Mouse (Mus musculus) forebrain, embryonic 13.5 days (tissue): Measurements from ENCODE around the gene Tespa1. TPM values are rescaled to one million over a fixed set of nuclear protein-coding genes. Genes with fewer than 3 reads are reported as not detected.
"Not testable (repeated sequence)": the region's sequence is repeated elsewhere in the genome, so short reads cannot be mapped to it uniquely, and the experiment has no call there.

Source experiments
- ATAC-seq: fragments of 200-750 bp; cut with Nextera tagmentation; 2 replicates; pipeline ENCODE4 v1.8.0; 2017
- H3K27ac ChIP-seq: fragments of 300-500 bp; sonication (generic); 2 replicates; pipeline ENCODE4 v1.5.1; 2015; ENCODE audit warnings: inconsistent platforms, mild to moderate bottlenecking, moderate library complexity
- H3K27me3 ChIP-seq: fragments of 300-500 bp; sonication (generic); 2 replicates; pipeline ENCODE4 v1.6.1; 2015; ENCODE audit warnings: mild to moderate bottlenecking, inconsistent platforms
- H3K36me3 ChIP-seq: fragments of 300-500 bp; sonication (generic); 2 replicates; pipeline ENCODE4 v1.6.1; 2015; ENCODE audit warnings: mild to moderate bottlenecking, inconsistent platforms; ENCODE audit not compliant: poor library complexity, severe bottlenecking
- H3K4me1 ChIP-seq: fragments of 300-500 bp; sonication (generic); 2 replicates; pipeline ENCODE4 v1.6.1; 2015; ENCODE audit warnings: inconsistent platforms
- H3K4me2 ChIP-seq: fragments of 300-500 bp; sonication (generic); 2 replicates; pipeline ENCODE4 v1.6.1; 2015; ENCODE audit warnings: inconsistent platforms, mild to moderate bottlenecking, moderate library complexity
- H3K4me3 ChIP-seq: fragments of 300-500 bp; sonication (generic); 2 replicates; pipeline ENCODE4 v1.5.1; 2015; ENCODE audit warnings: mild to moderate bottlenecking, inconsistent platforms
- H3K9ac ChIP-seq: fragments of 300-500 bp; sonication (generic); 2 replicates; pipeline ENCODE4 v1.6.1; 2015; ENCODE audit warnings: mild to moderate bottlenecking, inconsistent platforms
- H3K9me3 ChIP-seq: fragments of 300-500 bp; sonication (generic); replicated peaks from 2 replicates; pipeline ENCODE4 v1.6.1; 2016; ENCODE audit warnings: inconsistent platforms
- WGBS: fragments of 180-500 bp; shearing (Covaris S2); methylation state at CpG from one replicate; pipeline ENCODE4 v1.1.7; 2015; 5-methylcytosine and 5-hydroxymethylcytosine counted together
- polyA plus RNA-seq: library from polyadenylated mRNA; unstranded; fragments of >200 nt; fragmentation: Nextera tagmentation; extraction: Ambion mirVana; gene quantifications from 2 replicates; pipeline ENCODE4 v1.2.1, GENCODE M21; 2015

Tespa1 gene
- polyA plus RNA-seq, 1 experiment from 2014 or later, result not detected

GRCm38 (mm10) chr10:130314110-130314829 lies 8.4 kb upstream of the Tespa1 start:
- ATAC-seq, result no peak
- WGBS, result 79% methylated on average over 2 of the region's 2 CpGs

GRCm38 (mm10) chr10:130315846-130316245 lies 6.8 kb upstream of the Tespa1 start:
- no peak for ATAC-seq
- H3K9ac ChIP-seq, result no peak overlapping the region
- H3K27me3 ChIP-seq, result no peaks in the 10 kb centered on the region
- no peak overlapping the region for H3K4me2 ChIP-seq
- no peaks in the 10 kb centered on the region for H3K9me3 ChIP-seq
- H3K4me3 ChIP-seq, result no peak overlapping the region
- H3K36me3 ChIP-seq, result no peaks in the 10 kb centered on the region
- no peaks in the 10 kb centered on the region for H3K4me1 ChIP-seq
- no peak overlapping the region for H3K27ac ChIP-seq

More at GRCm38 (mm10) chr10:130314110-130314829, 8.4 kb upstream of the Tespa1 start:
- Histone ChIP-seq H3K4me2 (no peak overlapping the region), H3K36me3 (no peaks in the 10 kb centered on the region), H3K27me3 (no peaks in the 10 kb centered on the region), H3K9ac (no peak overlapping the region), H3K9me3 (no peaks in the 10 kb centered on the region), H3K27ac (no peak overlapping the region), H3K4me3 (no peak overlapping the region), H3K4me1 (no peaks in the 10 kb centered on the region)

DNA sequence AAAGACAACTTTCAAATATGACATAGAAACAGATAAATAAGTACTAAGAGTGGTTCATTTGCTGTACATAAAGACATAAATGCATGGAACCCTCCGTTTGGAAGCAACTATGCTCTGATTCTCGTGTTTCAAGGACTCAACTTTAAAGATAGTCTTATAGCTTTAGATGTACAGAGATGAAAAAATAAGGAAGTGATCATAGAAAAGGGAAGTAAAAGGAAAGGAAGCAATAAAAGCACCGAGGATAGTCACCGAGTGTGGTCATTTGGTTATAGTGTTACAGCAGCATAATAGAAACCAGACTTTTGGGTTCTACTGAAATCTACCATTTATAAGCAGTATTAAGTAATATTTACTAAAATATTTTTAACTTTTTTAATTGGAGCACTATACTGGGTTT lies 4.0 kb upstream of the Tespa1 start:
- no peak overlapping the region for H3K27ac ChIP-seq
- H3K4me2 ChIP-seq, result no peak overlapping the region
- WGBS, result 84% methylated on average over 4 of the region's 4 CpGs
- H3K27me3 ChIP-seq, result no peaks in the 10 kb centered on the region
- no peaks in the 10 kb centered on the region for H3K4me1 ChIP-seq
- no peaks in the 10 kb centered on the region for H3K36me3 ChIP-seq
- no peak overlapping the region for H3K9ac ChIP-seq
- H3K9me3 ChIP-seq, result no peaks in the 10 kb centered on the region
- H3K4me3 ChIP-seq, result no peak overlapping the region
- ATAC-seq, result no peak

- H3K4me2 ChIP-seq, result no peak overlapping the region
- no peak overlapping the region for H3K4me3 ChIP-seq
- no peak overlapping the region for H3K27ac ChIP-seq
- no peaks in the 10 kb centered on the region for H3K9me3 ChIP-seq
- H3K27me3 ChIP-seq, result no peaks in the 10 kb centered on the region
- 93% methylated on average over 2 of the region's 2 CpGs for WGBS
- no peak for ATAC-seq
- H3K9ac ChIP-seq, result no peak overlapping the region
- H3K4me1 ChIP-seq, result no peaks in the 10 kb centered on the region
- no peaks in the 10 kb centered on the region for H3K36me3 ChIP-seq
Observed at GRCm38 (mm10) chr10:130320715-130321114, 2.0 kb upstream of the Tespa1 start.

GRCm38 (mm10) chr10:130322062-130322461 lies 608 bp upstream of the Tespa1 start:
- ATAC-seq, result no peak
- no peak overlapping the region for H3K4me3 ChIP-seq
- H3K27me3 ChIP-seq, result no peaks in the 10 kb centered on the region
- H3K9ac ChIP-seq, result no peak overlapping the region
- no peaks in the 10 kb centered on the region for H3K9me3 ChIP-seq
- no peak overlapping the region for H3K27ac ChIP-seq
- no peaks in the 10 kb centered on the region for H3K4me1 ChIP-seq
- H3K36me3 ChIP-seq, result no peaks in the 10 kb centered on the region
- H3K4me2 ChIP-seq, result no peak overlapping the region

DNA sequence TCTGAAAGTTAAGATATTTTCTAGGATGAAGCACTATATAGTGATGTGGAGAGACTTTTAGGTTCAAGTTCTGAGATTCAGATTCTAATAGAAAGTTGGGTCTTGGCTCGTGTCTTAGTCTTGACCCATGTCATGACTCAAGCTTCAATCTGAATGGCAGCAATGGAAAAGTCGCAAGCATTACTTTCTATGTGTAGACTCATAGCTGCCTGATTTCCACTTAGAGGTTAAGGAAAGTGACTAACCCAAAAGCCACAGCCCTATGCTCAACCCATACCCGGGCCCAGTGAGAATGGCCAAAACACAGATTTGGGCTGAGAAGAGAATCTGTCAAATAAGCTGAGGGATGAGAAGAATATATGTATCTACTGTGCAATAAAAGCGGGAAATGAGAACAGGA lies 1.6 kb downstream of the Tespa1 start:
- Histone ChIP-seq H3K27ac (no peak overlapping the region), H3K9me3 (no peaks in the 10 kb centered on the region), H3K4me3 (no peak overlapping the region), H3K36me3 (no peaks in the 10 kb centered on the region), H3K27me3 (no peaks in the 10 kb centered on the region), H3K4me1 (no peaks in the 10 kb centered on the region), H3K4me2 (no peak overlapping the region), H3K9ac (no peak overlapping the region)
- ATAC-seq, result no peak
- 90% methylated on average over 4 of the region's 4 CpGs for WGBS

GRCm38 (mm10) chr10:130330711-130331110 lies 8.0 kb downstream of the Tespa1 start:
- 87% methylated on average over 1 of the region's 1 CpGs for WGBS
- Histone ChIP-seq H3K4me2 (no peak overlapping the region), H3K9ac (no peak overlapping the region), H3K9me3 (no peaks in the 10 kb centered on the region), H3K4me1 (no peaks in the 10 kb centered on the region), H3K27ac (no peak overlapping the region), H3K4me3 (no peak overlapping the region), H3K36me3 (no peaks in the 10 kb centered on the region), H3K27me3 (no peaks in the 10 kb centered on the region)
- no peak for ATAC-seq

- Histone ChIP-seq H3K4me1 (no peaks in the 10 kb centered on the region), H3K4me2 (no peak overlapping the region), H3K27ac (no peak overlapping the region), H3K9me3 (no peaks in the 10 kb centered on the region), H3K27me3 (no peaks in the 10 kb centered on the region), H3K36me3 (no peaks in the 10 kb centered on the region), H3K4me3 (no peak overlapping the region), H3K9ac (no peak overlapping the region)
- ATAC-seq, result no peak
- 96% methylated on average over 1 of the region's 1 CpGs for WGBS
Observed at GRCm38 (mm10) chr10:130336385-130336784, 13.7 kb downstream of the Tespa1 start.

- Histone ChIP-seq H3K27ac (no peak overlapping the region), H3K36me3 (no peaks in the 10 kb centered on the region), H3K4me1 (no peaks in the 10 kb centered on the region), H3K4me3 (no peak overlapping the region), H3K9me3 (no peaks in the 10 kb centered on the region), H3K9ac (no peak overlapping the region), H3K27me3 (no peaks in the 10 kb centered on the region), H3K4me2 (no peak overlapping the region)
- WGBS, result 83% methylated on average over 2 of the region's 2 CpGs
- ATAC-seq, result no peak
Observed at GRCm38 (mm10) chr10:130337581-130337980, 14.9 kb downstream of the Tespa1 start.

DNA sequence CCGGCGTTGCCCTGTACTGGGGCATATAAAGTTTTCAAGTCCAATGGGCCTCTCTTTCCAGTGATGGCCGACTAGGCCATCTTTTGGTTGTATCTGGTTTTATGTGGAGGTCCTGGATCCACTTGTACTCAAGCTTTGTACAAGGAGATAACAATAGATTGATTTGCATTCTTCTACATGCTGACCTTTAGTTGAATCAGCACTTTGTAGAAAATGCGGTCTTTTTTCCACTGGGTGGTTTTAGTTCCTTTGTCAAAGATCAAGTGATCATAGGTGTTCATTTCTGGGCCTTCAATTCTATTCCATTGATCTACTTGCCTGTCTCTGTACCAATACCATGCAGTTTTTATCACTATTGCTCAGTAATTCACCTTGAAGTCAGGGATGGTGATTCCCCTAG lies 17.4 kb downstream of the Tespa1 start:
- H3K9me3 ChIP-seq, H3K4me3 ChIP-seq, H3K27ac ChIP-seq, H3K9ac ChIP-seq, H3K4me2 ChIP-seq, ATAC-seq, H3K27me3 ChIP-seq, H3K4me1 ChIP-seq, H3K36me3 ChIP-seq: not testable (repeated sequence)
- 84% methylated on average over 4 of the region's 4 CpGs for WGBS

- no peaks in the 10 kb centered on the region for H3K27me3 ChIP-seq
- no peak overlapping the region for H3K4me3 ChIP-seq
- ATAC-seq, result no peak
- 92% methylated on average over 1 of the region's 1 CpGs for WGBS
- H3K4me2 ChIP-seq, result no peak overlapping the region
- H3K9me3 ChIP-seq, result no peaks in the 10 kb centered on the region; the same call in 1 of the 2 replicates
- no peak overlapping the region for H3K27ac ChIP-seq
- H3K4me1 ChIP-seq, result no peaks in the 10 kb centered on the region
- H3K36me3 ChIP-seq, result no peaks in the 10 kb centered on the region
- H3K9ac ChIP-seq, result no peak overlapping the region
Observed at GRCm38 (mm10) chr10:130344056-130344455, 21.4 kb downstream of the Tespa1 start.

DNA sequence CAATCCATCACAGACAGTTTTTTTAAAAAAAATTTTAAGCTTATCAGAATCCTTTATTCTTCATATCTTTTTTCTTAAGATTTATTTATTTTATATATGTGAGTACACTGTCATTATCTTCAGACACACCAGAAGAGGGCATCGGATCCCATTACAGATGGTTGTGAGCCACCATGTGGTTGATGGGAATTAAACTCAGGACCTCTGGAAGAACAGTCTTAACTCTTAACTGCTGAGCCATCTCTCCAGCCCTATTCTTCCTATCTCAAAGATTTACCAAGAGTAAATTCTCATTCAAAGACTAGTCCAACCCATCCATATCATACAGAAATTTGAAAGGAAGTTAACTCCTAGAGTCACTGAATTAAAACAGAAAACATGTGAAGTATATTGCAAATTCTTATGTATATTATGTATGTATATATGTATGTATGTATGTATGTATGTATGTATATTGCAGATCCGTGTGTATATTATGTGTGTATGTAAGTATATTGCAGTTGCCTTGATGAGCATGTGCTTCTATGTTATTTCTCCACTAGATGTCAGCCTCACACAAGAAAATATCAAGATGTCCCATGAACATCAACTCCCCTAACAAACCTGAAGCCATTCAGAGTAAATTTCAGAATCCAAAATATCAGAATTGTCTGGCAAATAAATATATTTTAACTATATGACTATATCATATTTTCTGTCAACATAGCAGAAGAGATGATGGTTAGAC lies 40.9 kb downstream of the Tespa1 start:
- no peaks in the 10 kb centered on the region for H3K36me3 ChIP-seq
- WGBS, result 55% methylated on average over 2 of the region's 2 CpGs
- H3K4me2 ChIP-seq, result no peak overlapping the region
- no peak overlapping the region for H3K27ac ChIP-seq
- no peaks in the 10 kb centered on the region for H3K4me1 ChIP-seq
- peak; percentile 88 for ATAC-seq
- no peak overlapping the region for H3K4me3 ChIP-seq
- no peaks in the 10 kb centered on the region for H3K27me3 ChIP-seq
- no peaks in the 10 kb centered on the region for H3K9me3 ChIP-seq
- no peak overlapping the region for H3K9ac ChIP-seq

DNA sequence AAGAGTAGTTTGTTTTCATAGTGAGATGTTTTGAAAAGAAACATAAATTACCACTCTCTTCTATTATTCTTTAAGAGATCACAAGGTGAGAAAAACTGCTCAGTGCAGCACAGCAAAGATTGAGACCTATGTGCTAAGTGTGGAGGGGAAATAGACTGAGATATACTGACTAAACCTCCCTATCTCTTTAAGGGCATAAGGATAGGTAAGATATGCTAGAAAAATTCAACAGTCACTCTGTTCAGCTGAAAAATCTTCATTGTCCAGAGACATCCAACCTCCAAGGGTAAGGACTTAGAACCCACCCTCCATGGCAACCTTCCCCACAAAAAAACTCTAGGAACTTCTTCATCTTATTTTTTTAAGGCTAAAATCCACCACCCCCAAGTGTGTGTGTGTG lies 42.1 kb downstream of the Tespa1 start:
- Histone ChIP-seq H3K9me3 (no peaks in the 10 kb centered on the region), H3K9ac (no peak overlapping the region)

More for the DNA sequence above, 42.1 kb downstream of the Tespa1 start:
- Histone ChIP-seq H3K4me3 (no peak overlapping the region), H3K4me1 (no peaks in the 10 kb centered on the region), H3K4me2 (no peak overlapping the region), H3K27ac (no peak overlapping the region), H3K36me3 (no peaks in the 10 kb centered on the region), H3K27me3 (no peaks in the 10 kb centered on the region)
- no peak for ATAC-seq
